Comparison of ENCODE assay signal across 30 mouse cellular contexts in the genomic region with DNA sequence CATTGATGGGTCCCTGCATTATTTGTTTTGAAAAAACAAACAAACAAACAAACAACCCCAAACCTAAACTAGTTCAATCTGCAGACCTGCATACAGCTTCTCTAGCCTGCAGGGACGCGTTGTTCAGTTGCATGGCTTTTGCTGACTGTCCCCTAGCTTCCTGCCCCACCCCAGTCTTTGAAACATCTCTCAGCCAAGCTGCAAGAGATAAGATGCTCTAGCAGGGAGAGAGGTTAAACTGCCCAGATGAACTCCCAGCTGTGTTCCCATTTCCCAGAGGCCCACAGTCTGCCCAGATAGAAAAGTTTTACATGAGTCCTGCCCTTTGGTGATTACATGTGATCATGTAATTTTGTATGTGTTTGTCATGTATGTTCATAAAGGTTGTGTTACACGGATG. TPM values are rescaled to one million over a fixed set of nuclear protein-coding genes. Genes with fewer than 3 reads are reported as not detected.
A peak's percentile ranks its signal among the peaks of the same experiment; 100 is the strongest.
DNase-seq lines count a peak whose midpoint lies in the region; ATAC-seq and TF ChIP-seq lines count a peak whose summit lies in the region.
"Had no signal": no experiment of that assay in that cellular context is flagged by ENCODE, and none has a peak within 500 bp of the region (broad histone marks: within the 10 kb centered on the region; RNA-seq: fewer than 3 reads in every experiment).

No protein-coding gene starts in this region.

- 29% methylated on average over 3 of the region's 3 CpGs for WGBS in liver, embryonic 12.5 days (ENCODE audit: insufficient replicate concordance)
- WGBS in liver, postnatal 0 days (ENCODE audit: insufficient replicate concordance): 38% methylated on average over 3 of the region's 3 CpGs

- TF ChIP-seq EP300 in liver, postnatal 0 days (IDR thresholded peaks at IDR 0.05; ENCODE audit: low read depth): peak; percentile 36; the same call in 1 of the 2 replicates

- H3K4me1 ChIP-seq in liver, embryonic 12.5 days: peaks cover 27% of the 10 kb centered on the region
- H3K4me1 ChIP-seq in liver, postnatal 0 days (ENCODE audit: insufficient read depth): peaks cover 3% of the 10 kb centered on the region; the same call in 1 of the 2 replicates
- H3K4me1 ChIP-seq: forebrain, embryonic 15.5 days; limb, embryonic 12.5 days; midbrain, embryonic 10.5 days; midbrain, embryonic 15.5 days; neural tube, embryonic 15.5 days had no signal

- TF ChIP-seq CTCF in liver, postnatal 0 days (IDR thresholded peaks at IDR 0.05; ENCODE audit: low read depth): no peak

- DNase-seq in MEL-GATA-1-ER (ENCODE audit: extremely low read depth, low read depth): peak; percentile 71
- no peak for DNase-seq in liver, postnatal 0 days
- no peak for DNase-seq in retina, postnatal 1 day
- no peak for DNase-seq in ovary, postnatal 10 days (ENCODE audit: low spot score)
- no peak for DNase-seq in embryo, embryonic 9.5 days (ENCODE audit: extremely low spot score)
- DNase-seq: adrenal gland, adult 8-10 months; cerebellum, adult 9-10 months; gastrocnemius, postnatal 25 days; heart, adult 18-20 months; heart, postnatal 4 days; kidney, postnatal 14 days; lung, adult 18-20 months; right cerebral cortex, adult 18-20 months; thymus, postnatal 14 days had no signal

- H3K4me3 ChIP-seq in liver, embryonic 12.5 days: no peak overlapping the region
- no peak overlapping the region for H3K4me3 ChIP-seq in liver, postnatal 0 days (ENCODE audit: low read depth, low read length)
- H3K4me3 ChIP-seq: forebrain, embryonic 15.5 days; left cerebral cortex, adult 2 months; limb, embryonic 12.5 days; midbrain, embryonic 10.5 days; midbrain, embryonic 15.5 days; neural tube, embryonic 15.5 days had no signal

- H3K9me3 ChIP-seq in liver, embryonic 12.5 days (replicated peaks): no peaks in the 10 kb centered on the region
- no peaks in the 10 kb centered on the region for H3K9me3 ChIP-seq in liver, postnatal 0 days (ENCODE audit: low read length)
- H3K9me3 ChIP-seq: forebrain, embryonic 15.5 days; limb, embryonic 12.5 days; midbrain, embryonic 10.5 days; midbrain, embryonic 15.5 days; neural tube, embryonic 15.5 days had no signal

- no peak overlapping the region for H3K9ac ChIP-seq in liver, embryonic 12.5 days
- no peak overlapping the region for H3K9ac ChIP-seq in liver, postnatal 0 days (replicated peaks)
- H3K9ac ChIP-seq: forebrain, embryonic 15.5 days; hindbrain, embryonic 14.5 days; limb, embryonic 12.5 days; midbrain, embryonic 15.5 days; neural tube, embryonic 15.5 days had no signal

- H3K4me2 ChIP-seq in liver, embryonic 12.5 days: peak overlapping the region; percentile 25
- no peak overlapping the region for H3K4me2 ChIP-seq in liver, postnatal 0 days (ENCODE audit: low read depth, low read length)
- H3K4me2 ChIP-seq: forebrain, embryonic 15.5 days; heart, embryonic 11.5 days; hindbrain, embryonic 14.5 days; limb, embryonic 12.5 days; midbrain, embryonic 15.5 days; neural tube, embryonic 15.5 days had no signal

- H3K27me3 ChIP-seq in liver, embryonic 12.5 days (replicated peaks): no peaks in the 10 kb centered on the region
- H3K27me3 ChIP-seq in liver, postnatal 0 days (ENCODE audit: insufficient read depth, low read length): no peaks in the 10 kb centered on the region
- H3K27me3 ChIP-seq: forebrain, embryonic 15.5 days; limb, embryonic 12.5 days; midbrain, embryonic 15.5 days; neural tube, embryonic 15.5 days had no signal

- H3K36me3 ChIP-seq in liver, embryonic 12.5 days: no peaks in the 10 kb centered on the region
- no peaks in the 10 kb centered on the region for H3K36me3 ChIP-seq in liver, postnatal 0 days (replicated peaks; ENCODE audit: insufficient read depth, low read length)
- H3K36me3 ChIP-seq: forebrain, embryonic 15.5 days; limb, embryonic 12.5 days; midbrain, embryonic 10.5 days; midbrain, embryonic 15.5 days; neural tube, embryonic 15.5 days had no signal

- peak overlapping the region; percentile 60; the same call in 1 of the 2 replicates for H3K27ac ChIP-seq in liver, embryonic 12.5 days
- no peak overlapping the region for H3K27ac ChIP-seq in liver, postnatal 0 days (ENCODE audit: low read depth)
- H3K27ac ChIP-seq: forebrain, embryonic 15.5 days; hindbrain, embryonic 14.5 days; left cerebral cortex, adult 2 months; limb, embryonic 12.5 days; macrophage; midbrain, embryonic 10.5 days; midbrain, embryonic 15.5 days; neural tube, embryonic 15.5 days had no signal

- peak; percentile 96 for ATAC-seq in erythroblast, adult 5-6 weeks (replicated peaks; ENCODE audit: low FRiP score, poor library complexity, severe bottlenecking)
- peak; percentile 87 for ATAC-seq in liver, embryonic 12.5 days
- peak; percentile 60; the same call in 1 of the 2 replicates for ATAC-seq in liver, postnatal 0 days
- ATAC-seq: activated CD4-positive, CD25-positive, alpha-beta regulatory T cell, adult 4 months; CD4-positive, CD25-positive, alpha-beta regulatory T cell, adult 4 months; forebrain, embryonic 15.5 days; intestine, postnatal 0 days; lung, postnatal 0 days; midbrain, embryonic 15.5 days had no signal

RNA-seq across cellular contexts. Expression of a gene that starts 6.7 kb away (rescaled TPM):
- total RNA-seq in erythroblast, adult 5-6 weeks (2015; ENCODE audit: low replicate concordance): 72.6 and 83.8 TPM in 2 replicates
- total RNA-seq in erythroblast, adult 5-6 weeks (2017; ENCODE audit: low replicate concordance): 74.3 and 75.3 TPM in 2 replicates
- 75.0 and 77.7 TPM in 2 replicates for polyA plus RNA-seq in liver, embryonic 12.5 days (2016; fragmentation: Nextera tagmentation; extraction: Ambion mirVana)
- 32.0 and 35.9 TPM in 2 replicates for polyA plus RNA-seq in liver, postnatal 0 days (2015; fragmentation: Nextera tagmentation; extraction: Ambion mirVana)
- total RNA-seq: adrenal gland, adult 8-10 months; gastrocnemius, adult 18-20 months; gastrocnemius, postnatal 25 days had no signal
- polyA plus RNA-seq: CD4-positive, CD25-positive, alpha-beta regulatory T cell, adult 4 months; macrophage had no signal

RNA-seq across cellular contexts. Expression of a gene that starts 12.0 kb away (rescaled TPM):
- 3.3 and 7.1 TPM in 2 replicates for total RNA-seq in erythroblast, adult 5-6 weeks (2015; ENCODE audit: low replicate concordance)
- 12.3 and 14.4 TPM in 2 replicates for total RNA-seq in erythroblast, adult 5-6 weeks (2017; ENCODE audit: low replicate concordance)
- 42.2 and 42.6 TPM in 2 replicates for polyA plus RNA-seq in liver, embryonic 12.5 days (2016; fragmentation: Nextera tagmentation; extraction: Ambion mirVana)
- polyA plus RNA-seq in liver, postnatal 0 days (2015; fragmentation: Nextera tagmentation; extraction: Ambion mirVana): 16.4 and 17.7 TPM in 2 replicates

RNA-seq across cellular contexts. Expression of a gene that starts 57.9 kb away (rescaled TPM):
- 0.42 TPM in 1 of 2 replicates, not detected in the other for total RNA-seq in erythroblast, adult 5-6 weeks (2015; ENCODE audit: low replicate concordance)
- total RNA-seq in erythroblast, adult 5-6 weeks (2017; ENCODE audit: low replicate concordance): not detected in 2 replicates
- polyA plus RNA-seq in liver, embryonic 12.5 days (2016; fragmentation: Nextera tagmentation; extraction: Ambion mirVana): 1.2 and 1.4 TPM in 2 replicates
- 1.5 and 1.9 TPM in 2 replicates for polyA plus RNA-seq in liver, postnatal 0 days (2015; fragmentation: Nextera tagmentation; extraction: Ambion mirVana)
